ENCODE assay signal across 11 mouse cellular contexts in the genomic region with DNA sequence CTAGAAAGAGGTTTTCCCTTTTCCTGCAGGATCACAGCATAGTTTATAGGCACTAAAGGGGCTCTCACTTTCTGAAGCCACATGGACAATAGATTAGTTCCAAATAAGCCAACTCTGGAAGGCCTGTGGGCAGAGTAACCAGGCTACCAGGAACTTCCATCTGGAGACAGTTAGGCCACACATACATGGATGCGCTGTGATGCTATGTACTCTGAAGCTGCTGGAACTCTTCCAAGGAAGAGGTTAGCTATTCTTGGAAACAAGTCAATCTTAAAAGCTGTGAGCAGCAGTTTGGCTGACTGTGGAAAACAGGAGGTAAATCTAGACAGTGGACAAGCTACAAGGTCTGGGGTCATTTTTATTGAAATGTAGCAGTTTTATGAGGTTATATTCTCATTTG. TPM values are rescaled to one million over a fixed set of nuclear protein-coding genes. Genes with fewer than 3 reads are reported as not detected.
DNase-seq lines count a peak whose midpoint lies in the region; ATAC-seq and TF ChIP-seq lines count a peak whose summit lies in the region.
"Had no signal": no experiment of that assay in that cellular context is flagged by ENCODE, and none has a peak within 500 bp of the region (broad histone marks: within the 10 kb centered on the region; RNA-seq: fewer than 3 reads in every experiment).

No protein-coding gene starts in this region.

- no peaks in the 10 kb centered on the region for H3K4me1 ChIP-seq in forebrain, embryonic 14.5 days (ENCODE audit: control insufficient read depth, insufficient read depth, low read length)
- H3K4me1 ChIP-seq in forebrain, embryonic 16.5 days (replicated peaks; ENCODE audit: control insufficient read depth, insufficient read depth, low read length) = no peaks in the 10 kb centered on the region
- H3K4me1 ChIP-seq in lung, embryonic 15.5 days = peaks cover 39% of the 10 kb centered on the region
- no peaks in the 10 kb centered on the region for H3K4me1 ChIP-seq in lung, adult 2 months (ENCODE audit: control insufficient read depth, insufficient read depth, low read length)
- peaks cover 40% of the 10 kb centered on the region for H3K4me1 ChIP-seq in heart, postnatal 0 days (ENCODE audit: control insufficient read depth, insufficient read depth)
- H3K4me1 ChIP-seq: liver, embryonic 13.5 days had no signal

- no peak for ATAC-seq in forebrain, embryonic 14.5 days
- no peak for ATAC-seq in forebrain, embryonic 16.5 days
- peak; percentile 79 for ATAC-seq in lung, embryonic 15.5 days (ENCODE audit: borderline replicate concordance, extremely low read depth, low FRiP score, low TSS enrichment)
- ATAC-seq in heart, postnatal 0 days (ENCODE audit: insufficient read depth, low read depth) = peak; percentile 42; the same call in 1 of the 2 replicates
- ATAC-seq: activated CD4-positive, CD25-positive, alpha-beta regulatory T cell, adult 4 months had no signal

- no peaks in the 10 kb centered on the region for H3K36me3 ChIP-seq in forebrain, embryonic 14.5 days (ENCODE audit: control insufficient read depth, insufficient read depth, low read length)
- H3K36me3 ChIP-seq in forebrain, embryonic 16.5 days (ENCODE audit: control insufficient read depth, insufficient read depth) = no peaks in the 10 kb centered on the region
- H3K36me3 ChIP-seq in lung, embryonic 15.5 days = no peaks in the 10 kb centered on the region
- no peaks in the 10 kb centered on the region for H3K36me3 ChIP-seq in heart, postnatal 0 days (replicated peaks; ENCODE audit: control insufficient read depth, insufficient read depth, low read length)
- H3K36me3 ChIP-seq: liver, embryonic 13.5 days had no signal

- no peak for TF ChIP-seq CTCF in lung, adult 2 months (IDR thresholded peaks at IDR 0.05; ENCODE audit: insufficient read depth, low read length)
- no peak for TF ChIP-seq CTCF in heart, postnatal 0 days (IDR thresholded peaks at IDR 0.05; ENCODE audit: low read depth)

- no peaks in the 10 kb centered on the region for H3K9me3 ChIP-seq in forebrain, embryonic 14.5 days (replicated peaks; ENCODE audit: control insufficient read depth, low read length)
- no peaks in the 10 kb centered on the region for H3K9me3 ChIP-seq in forebrain, embryonic 16.5 days (ENCODE audit: control insufficient read depth, low read length)
- no peaks in the 10 kb centered on the region for H3K9me3 ChIP-seq in lung, embryonic 15.5 days
- H3K9me3 ChIP-seq in heart, postnatal 0 days (replicated peaks; ENCODE audit: control insufficient read depth, low read length) = no peaks in the 10 kb centered on the region
- H3K9me3 ChIP-seq: liver, embryonic 13.5 days had no signal

- DNase-seq in forebrain, embryonic 14.5 days (ENCODE audit: low spot score) = peak; percentile 43
- DNase-seq in lung, adult 2 months = no peak
- DNase-seq in heart, postnatal 0 days (ENCODE audit: low spot score) = peak; percentile 84
- DNase-seq in lung, postnatal 36 days = peak; percentile 47
- DNase-seq in cerebellum, adult 18-20 months = no peak
- DNase-seq in retina, embryonic 14.5 days (ENCODE audit: low spot score) = no peak
- DNase-seq: liver, embryonic 13.5 days; thymus, adult 2 months had no signal

- H3K27me3 ChIP-seq in forebrain, embryonic 14.5 days (replicated peaks; ENCODE audit: control insufficient read depth, insufficient read depth, low read length) = no peaks in the 10 kb centered on the region
- no peaks in the 10 kb centered on the region for H3K27me3 ChIP-seq in forebrain, embryonic 16.5 days (replicated peaks; ENCODE audit: control insufficient read depth, insufficient read depth, low read length)
- H3K27me3 ChIP-seq in lung, embryonic 15.5 days = no peaks in the 10 kb centered on the region
- H3K27me3 ChIP-seq in heart, postnatal 0 days (ENCODE audit: control insufficient read depth, insufficient read depth, low read length) = no peaks in the 10 kb centered on the region
- H3K27me3 ChIP-seq: liver, embryonic 13.5 days had no signal

- TF ChIP-seq POLR2A in lung, adult 2 months (IDR thresholded peaks at IDR 0.05; ENCODE audit: borderline replicate concordance, extremely low read depth, low read depth, low read length) = no peak

- H3K4me2 ChIP-seq in forebrain, embryonic 14.5 days (ENCODE audit: low read length) = no peak overlapping the region
- no peak overlapping the region for H3K4me2 ChIP-seq in forebrain, embryonic 16.5 days (ENCODE audit: low read length)
- H3K4me2 ChIP-seq in lung, embryonic 15.5 days = no peak overlapping the region
- no peak overlapping the region for H3K4me2 ChIP-seq in heart, postnatal 0 days (ENCODE audit: low read depth, low read length)
- H3K4me2 ChIP-seq: liver, embryonic 13.5 days had no signal

- 54% methylated on average over 1 of the region's 1 CpGs for WGBS in forebrain, embryonic 14.5 days
- 75% methylated on average over 1 of the region's 1 CpGs for whole genome bisulfite sequencing in forebrain, embryonic 16.5 days
- 29% methylated on average over 1 of the region's 1 CpGs for WGBS in lung, embryonic 15.5 days
- WGBS in lung, adult 2 months = 50% methylated on average over 1 of the region's 1 CpGs
- 12% methylated on average over 1 of the region's 1 CpGs for WGBS in heart, postnatal 0 days

- no peak overlapping the region for H3K9ac ChIP-seq in forebrain, embryonic 14.5 days (ENCODE audit: low read length)
- no peak overlapping the region for H3K9ac ChIP-seq in forebrain, embryonic 16.5 days (replicated peaks; ENCODE audit: low read depth, low read length)
- no peak overlapping the region for H3K9ac ChIP-seq in lung, embryonic 15.5 days
- H3K9ac ChIP-seq in heart, postnatal 0 days (replicated peaks; ENCODE audit: low read depth, low read length) = no peak overlapping the region
- H3K9ac ChIP-seq: liver, embryonic 13.5 days had no signal

- no peak overlapping the region for H3K27ac ChIP-seq in forebrain, embryonic 14.5 days (ENCODE audit: low read depth, low read length)
- H3K27ac ChIP-seq in forebrain, embryonic 16.5 days (ENCODE audit: low read length) = no peak overlapping the region
- H3K27ac ChIP-seq in lung, embryonic 15.5 days = peak overlapping the region; percentile 86
- peak overlapping the region; percentile 71 for H3K27ac ChIP-seq in heart, postnatal 0 days (ENCODE audit: low read depth)
- H3K27ac ChIP-seq: liver, embryonic 13.5 days had no signal

- no peak overlapping the region for H3K4me3 ChIP-seq in forebrain, embryonic 14.5 days (ENCODE audit: low read depth, low read length)
- no peak overlapping the region for H3K4me3 ChIP-seq in forebrain, embryonic 16.5 days (replicated peaks; ENCODE audit: low read length)
- H3K4me3 ChIP-seq in lung, embryonic 15.5 days = no peak overlapping the region
- no peak overlapping the region for H3K4me3 ChIP-seq in lung, adult 2 months (replicated peaks; ENCODE audit: extremely low read depth, low read depth, low read length)
- H3K4me3 ChIP-seq in heart, postnatal 0 days (ENCODE audit: low read depth, low read length) = no peak overlapping the region
- H3K4me3 ChIP-seq: liver, embryonic 13.5 days had no signal

- TF ChIP-seq EP300 in heart, postnatal 0 days (IDR thresholded peaks at IDR 0.05; ENCODE audit: low read depth) = no peak

RNA-seq across cellular contexts. Expression of gene Akap2, which starts 46.9 kb away (rescaled TPM):
- 5.0 and 5.7 TPM in 2 replicates for polyA plus RNA-seq in forebrain, embryonic 14.5 days (2014; fragmentation: Nextera tagmentation; extraction: Ambion mirVana)
- 7.7 and 8.2 TPM in 2 replicates for polyA plus RNA-seq in forebrain, embryonic 16.5 days (2015; fragmentation: Nextera tagmentation; extraction: Ambion mirVana)
- 45.5 and 47.0 TPM in 2 replicates for polyA plus RNA-seq in lung, embryonic 15.5 days (2015; fragmentation: Nextera tagmentation; extraction: Ambion mirVana)
- polyA plus RNA-seq in lung, adult 2 months (2012; rRNA removed) = 348 and 349 TPM in 2 replicates
- 64.1 and 65.5 TPM in 2 replicates for total RNA-seq in heart, postnatal 0 days (2014; rRNA removed; ENCODE audit: low replicate concordance)
- polyA plus RNA-seq in heart, postnatal 0 days (2015; fragmentation: Nextera tagmentation; extraction: Ambion mirVana) = 33.8 and 37.7 TPM in 2 replicates

Comparison
In these comparisons a context has a peak if more than half of its experiments do, and no peak if none do; other contexts are left out.
1. DNase-seq: peak in forebrain, embryonic 14.5 days (single experiment), heart, postnatal 0 days (single experiment) and lung, postnatal 36 days (single experiment); none in lung, adult 2 months (single experiment), cerebellum, adult 18-20 months (0 of 2) and retina, embryonic 14.5 days (single experiment).
2. ATAC-seq: peak in lung, embryonic 15.5 days (single experiment) and heart, postnatal 0 days (single experiment); none in forebrain, embryonic 14.5 days (single experiment) and forebrain, embryonic 16.5 days (single experiment).
3. H3K27ac ChIP-seq: peak in lung, embryonic 15.5 days (single experiment) and heart, postnatal 0 days (single experiment); none in forebrain, embryonic 14.5 days (single experiment) and forebrain, embryonic 16.5 days (single experiment).